Mouse (Mus musculus): ENCODE data around the gene Magi1.

DNA sequence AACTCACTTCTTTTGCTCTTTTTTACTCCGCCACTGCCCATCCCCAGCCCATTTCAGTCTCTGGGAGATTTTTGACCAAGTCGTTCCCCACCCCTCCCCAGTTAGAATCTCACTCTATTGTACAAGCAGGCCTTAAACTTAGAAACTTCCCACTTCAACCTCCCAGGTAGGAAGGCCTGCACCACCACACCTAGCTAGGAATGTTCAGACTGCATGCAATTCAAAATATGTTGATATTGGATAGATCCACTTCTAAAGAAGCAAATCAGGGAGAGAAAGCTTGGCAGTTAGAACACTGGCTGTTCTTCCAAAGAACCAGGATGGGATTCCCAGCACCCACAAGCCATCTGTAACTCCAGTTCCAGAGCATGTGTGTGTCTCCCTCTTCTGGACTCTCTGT, 81.8 kb downstream of the Magi1 start:
- TF ChIP-seq CTCF (IDR thresholded peaks at IDR 0.05; ENCODE audit: borderline replicate concordance, insufficient read depth, low read depth, low read length) (no peak), POLR2A (IDR thresholded peaks at IDR 0.05; ENCODE audit: borderline replicate concordance, insufficient read depth, low read length) (no peak)

All from cerebellum, adult 2 months (tissue).